Mouse (Mus musculus): ENCODE data around the gene Kcnma1. TPM values are rescaled to one million over a fixed set of nuclear protein-coding genes. Genes with fewer than 3 reads are reported as not detected.

Kcnma1 gene
- polyA plus RNA-seq, 1 experiment = 1.7 TPM

DNA sequence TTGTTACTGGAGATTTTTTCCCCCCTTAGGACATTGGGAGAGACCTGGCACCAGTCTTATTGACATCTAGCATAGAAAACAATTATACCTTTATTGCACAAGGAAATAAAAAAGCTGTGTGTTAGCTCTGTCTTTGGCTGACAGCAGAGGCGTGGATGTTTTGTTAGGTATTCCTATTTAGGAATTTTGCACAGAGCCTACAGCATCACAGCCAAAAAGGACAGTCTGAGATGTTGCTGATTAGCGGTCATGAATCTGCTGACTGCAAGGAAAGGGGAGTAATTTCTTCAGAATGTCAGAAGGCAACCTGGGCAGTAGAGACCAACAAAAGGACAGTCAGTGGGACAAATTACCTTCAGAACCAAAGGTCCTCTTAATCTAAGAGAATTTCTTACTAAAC, 412.2 kb downstream of the Kcnma1 start:
- H3K36me3 ChIP-seq (ENCODE audit: control insufficient read depth, insufficient read depth, low read length) = no peaks in the 10 kb centered on the region
- H3K27me3 ChIP-seq (replicated peaks; ENCODE audit: control insufficient read depth, insufficient read depth, low read length) = no peaks in the 10 kb centered on the region
- WGBS = 73% methylated on average over 2 of the region's 2 CpGs
- no peak overlapping the region for H3K27ac ChIP-seq (ENCODE audit: insufficient read depth, low read depth, low read length)
- no peak for DNase-seq
- TF ChIP-seq POLR2A (IDR thresholded peaks at IDR 0.05; ENCODE audit: low read depth, low read length) = no peak
- no peak for TF ChIP-seq CTCF (conservative IDR thresholded peaks at IDR 0.05; ENCODE audit: insufficient read depth, insufficient read length, low read depth, low read length)
- H3K4me3 ChIP-seq (ENCODE audit: insufficient read depth, low read depth, low read length) = no peak overlapping the region
- no peaks in the 10 kb centered on the region for H3K4me1 ChIP-seq (ENCODE audit: control insufficient read depth, insufficient read depth, low read length)

DNA sequence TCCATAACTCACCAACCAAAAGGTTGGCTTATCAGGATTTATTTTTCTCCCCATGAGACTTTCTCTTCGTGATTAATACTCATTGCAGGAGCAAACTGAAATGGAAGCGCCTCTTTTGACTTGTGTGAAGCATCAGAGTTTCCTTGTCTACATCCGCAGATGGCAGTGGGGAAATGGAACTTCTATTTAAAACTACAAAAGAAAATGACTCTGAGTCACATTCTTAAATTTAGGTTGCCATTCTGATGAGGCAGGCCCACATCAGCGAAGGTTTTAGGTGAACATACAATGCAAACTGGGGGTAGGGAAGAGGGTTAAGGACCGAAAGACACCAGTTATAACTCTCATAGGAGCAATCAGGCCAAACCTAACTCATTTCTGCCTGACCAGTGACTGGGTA, 419.7 kb downstream of the Kcnma1 start:
- Histone ChIP-seq H3K27ac (ENCODE audit: insufficient read depth, low read depth, low read length) (no peak overlapping the region), H3K4me3 (ENCODE audit: insufficient read depth, low read depth, low read length) (no peak overlapping the region), H3K27me3 (replicated peaks; ENCODE audit: control insufficient read depth, insufficient read depth, low read length) (no peaks in the 10 kb centered on the region), H3K4me1 (ENCODE audit: control insufficient read depth, insufficient read depth, low read length) (no peaks in the 10 kb centered on the region), H3K36me3 (ENCODE audit: control insufficient read depth, insufficient read depth, low read length) (no peaks in the 10 kb centered on the region)
- TF ChIP-seq CTCF (conservative IDR thresholded peaks at IDR 0.05; ENCODE audit: insufficient read depth, insufficient read length, low read depth, low read length) (no peak), POLR2A (IDR thresholded peaks at IDR 0.05; ENCODE audit: low read depth, low read length) (no peak)
- WGBS = 84% methylated on average over 5 of the region's 5 CpGs
- no peak for DNase-seq

DNA sequence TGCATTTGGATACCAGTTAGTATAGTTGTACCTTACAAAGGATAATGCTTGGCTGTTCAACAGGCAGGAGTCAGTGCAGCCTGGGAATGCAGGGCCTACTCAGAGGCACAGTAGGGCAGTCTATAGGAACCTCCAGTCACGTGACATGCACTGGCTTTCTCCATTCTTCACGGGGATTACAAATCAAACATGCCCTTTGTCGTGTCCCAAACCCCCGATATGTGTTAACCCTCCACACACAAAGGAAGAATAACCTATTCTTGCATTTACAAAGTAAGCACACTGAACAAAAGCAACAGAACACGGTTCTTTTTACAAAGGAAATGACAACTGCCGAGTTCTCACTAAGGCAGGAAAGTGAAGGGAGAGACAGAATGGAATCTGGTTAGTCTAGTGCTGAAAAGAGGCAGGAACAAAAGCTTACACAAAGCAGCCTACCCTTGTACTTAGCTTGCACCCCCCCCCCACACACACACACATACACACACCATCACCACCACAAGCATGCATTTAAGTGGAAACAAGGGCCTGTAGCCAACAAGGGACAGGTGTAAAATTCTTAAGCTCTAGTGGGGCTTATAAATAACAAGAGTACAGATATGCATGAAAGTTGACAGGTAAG, 421.4 kb downstream of the Kcnma1 start:
- H3K27ac ChIP-seq (ENCODE audit: insufficient read depth, low read depth, low read length) = no peak overlapping the region
- TF ChIP-seq CTCF (conservative IDR thresholded peaks at IDR 0.05; ENCODE audit: insufficient read depth, insufficient read length, low read depth, low read length) = no peak
- H3K27me3 ChIP-seq (replicated peaks; ENCODE audit: control insufficient read depth, insufficient read depth, low read length) = no peaks in the 10 kb centered on the region
- no peaks in the 10 kb centered on the region for H3K36me3 ChIP-seq (ENCODE audit: control insufficient read depth, insufficient read depth, low read length)
- no peak for DNase-seq
- no peaks in the 10 kb centered on the region for H3K4me1 ChIP-seq (ENCODE audit: control insufficient read depth, insufficient read depth, low read length)
- WGBS = 74% methylated on average over 6 of the region's 6 CpGs
- no peak overlapping the region for H3K4me3 ChIP-seq (ENCODE audit: insufficient read depth, low read depth, low read length)

DNA sequence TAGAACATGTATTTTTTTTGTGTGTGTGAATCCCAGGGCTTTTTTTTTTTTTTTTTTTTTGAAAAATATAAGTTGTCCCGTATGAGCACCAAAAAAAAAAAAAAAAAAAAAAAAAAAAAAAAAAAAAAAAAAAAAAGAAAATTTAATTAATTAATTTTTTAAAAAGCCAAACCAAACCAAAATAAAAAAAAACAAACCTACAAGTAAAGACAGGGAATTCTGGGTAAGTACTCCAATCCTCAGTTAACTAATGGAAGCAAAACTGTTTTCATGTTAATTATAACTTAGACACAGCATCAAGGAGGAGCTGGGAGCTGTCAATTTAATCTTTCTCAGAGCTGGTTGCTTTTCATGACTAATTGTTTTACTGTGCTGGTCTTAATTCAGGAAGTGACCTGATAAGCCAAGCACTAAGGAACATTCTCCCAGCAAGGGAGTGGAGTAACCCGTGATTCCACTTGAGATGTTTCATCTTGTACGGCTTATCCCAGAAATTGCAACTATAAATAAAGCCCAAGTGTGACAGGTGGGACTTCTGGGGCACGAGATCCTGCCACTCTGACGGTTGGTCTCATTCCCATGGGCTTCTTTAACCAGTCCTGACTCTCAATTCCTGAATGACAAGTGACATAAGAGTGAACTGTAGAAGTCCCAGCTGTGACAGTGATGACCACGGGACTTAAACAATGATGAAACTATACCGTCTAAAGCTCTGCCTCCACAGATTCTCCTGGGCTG, 424.4 kb downstream of the Kcnma1 start:
- Histone ChIP-seq H3K36me3 (ENCODE audit: control insufficient read depth, insufficient read depth, low read length) (no peaks in the 10 kb centered on the region), H3K27ac (ENCODE audit: insufficient read depth, low read depth, low read length) (no peak overlapping the region), H3K27me3 (replicated peaks; ENCODE audit: control insufficient read depth, insufficient read depth, low read length) (no peaks in the 10 kb centered on the region), H3K4me1 (ENCODE audit: control insufficient read depth, insufficient read depth, low read length) (no peaks in the 10 kb centered on the region), H3K4me3 (ENCODE audit: insufficient read depth, low read depth, low read length) (no peak overlapping the region)
- DNase-seq = no peak
- 56% methylated on average over 7 of the region's 7 CpGs for WGBS
- no peak for TF ChIP-seq CTCF (conservative IDR thresholded peaks at IDR 0.05; ENCODE audit: insufficient read depth, insufficient read length, low read depth, low read length)
- no peak for TF ChIP-seq POLR2A (IDR thresholded peaks at IDR 0.05; ENCODE audit: low read depth, low read length)

DNA sequence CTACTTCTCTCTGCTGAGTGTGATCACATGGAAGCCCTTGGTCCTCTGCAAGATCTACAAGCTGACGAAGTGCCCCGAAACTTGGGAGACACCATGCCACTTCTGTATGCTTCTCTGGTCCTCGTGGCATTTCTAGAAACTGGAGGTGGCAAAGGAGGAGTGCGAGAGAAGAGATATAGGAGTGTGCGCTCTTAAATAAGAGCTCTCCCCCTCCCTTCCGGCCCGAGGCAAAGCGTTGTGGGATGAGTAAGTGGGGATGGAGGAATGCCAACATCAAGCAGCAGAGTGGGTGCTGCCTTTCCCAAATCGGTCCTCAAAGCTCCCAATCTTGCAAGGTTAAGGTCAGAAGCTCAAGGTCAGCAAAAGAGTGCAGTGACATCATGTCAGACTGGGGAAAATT, 426.8 kb downstream of the Kcnma1 start:
- no peak for DNase-seq
- no peak overlapping the region for H3K27ac ChIP-seq (ENCODE audit: insufficient read depth, low read depth, low read length)

DNA sequence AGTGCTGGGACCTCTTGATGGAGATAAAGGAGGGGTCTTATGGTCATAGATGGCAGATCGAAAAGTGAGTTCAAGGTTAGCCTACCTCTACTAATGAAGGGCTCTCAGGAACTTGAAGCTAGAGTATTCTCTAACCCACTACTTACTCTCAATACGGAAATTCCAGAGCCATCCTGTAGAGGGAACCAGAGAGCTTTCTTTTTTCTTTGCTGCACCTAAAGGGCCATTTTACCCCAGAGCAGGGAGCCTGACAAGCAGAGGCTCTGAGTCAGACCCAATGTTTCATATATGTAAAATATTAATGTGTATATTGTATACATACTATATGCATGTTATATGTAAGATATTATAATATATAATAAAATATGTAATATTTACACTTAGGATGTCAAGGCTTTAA, 431.1 kb downstream of the Kcnma1 start:
- H3K36me3 ChIP-seq (ENCODE audit: control insufficient read depth, insufficient read depth, low read length) = no peaks in the 10 kb centered on the region
- peak; percentile 65 for DNase-seq
- 18% methylated on average over 2 of the region's 2 CpGs for WGBS
- H3K4me3 ChIP-seq (ENCODE audit: insufficient read depth, low read depth, low read length) = no peak overlapping the region
- H3K27ac ChIP-seq (ENCODE audit: insufficient read depth, low read depth, low read length) = no peak overlapping the region
- no peaks in the 10 kb centered on the region for H3K4me1 ChIP-seq (ENCODE audit: control insufficient read depth, insufficient read depth, low read length)
- TF ChIP-seq POLR2A (IDR thresholded peaks at IDR 0.05; ENCODE audit: low read depth, low read length) (no peak), CTCF (conservative IDR thresholded peaks at IDR 0.05; ENCODE audit: insufficient read depth, insufficient read length, low read depth, low read length) (peak; percentile 39)
- H3K27me3 ChIP-seq (replicated peaks; ENCODE audit: control insufficient read depth, insufficient read depth, low read length) = no peaks in the 10 kb centered on the region; the same call in 1 of the 2 replicates

More for the DNA sequence above, 426.8 kb downstream of the Kcnma1 start:
- H3K4me1 ChIP-seq (ENCODE audit: control insufficient read depth, insufficient read depth, low read length) = no peaks in the 10 kb centered on the region
- H3K27me3 ChIP-seq (replicated peaks; ENCODE audit: control insufficient read depth, insufficient read depth, low read length) = no peaks in the 10 kb centered on the region
- TF ChIP-seq POLR2A (IDR thresholded peaks at IDR 0.05; ENCODE audit: low read depth, low read length) (no peak), CTCF (conservative IDR thresholded peaks at IDR 0.05; ENCODE audit: insufficient read depth, insufficient read length, low read depth, low read length) (no peak)
- 81% methylated on average over 9 of the region's 9 CpGs for WGBS
- no peaks in the 10 kb centered on the region for H3K36me3 ChIP-seq (ENCODE audit: control insufficient read depth, insufficient read depth, low read length)
- H3K4me3 ChIP-seq (ENCODE audit: insufficient read depth, low read depth, low read length) = no peak overlapping the region

DNA sequence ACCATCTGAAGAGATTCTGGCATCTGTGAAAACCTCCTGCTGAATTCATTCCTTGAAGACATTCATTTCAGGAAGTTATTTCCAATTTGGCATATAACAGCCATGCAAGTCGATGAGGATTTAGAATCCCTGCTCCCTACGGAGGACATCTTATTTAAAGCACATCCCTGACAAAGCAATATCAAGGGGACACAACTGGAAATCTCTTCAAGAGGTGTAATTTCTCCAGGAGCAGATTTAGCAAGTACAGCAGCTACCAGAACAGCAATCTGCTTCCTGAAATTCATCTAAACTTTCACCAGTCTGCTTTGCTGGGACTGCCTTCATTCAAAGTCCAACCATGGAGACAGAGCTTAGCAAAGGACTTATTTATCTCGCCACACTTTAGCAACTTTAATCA, 433.0 kb downstream of the Kcnma1 start:
- DNase-seq = no peak
- H3K36me3 ChIP-seq (ENCODE audit: control insufficient read depth, insufficient read depth, low read length) = no peaks in the 10 kb centered on the region
- H3K4me1 ChIP-seq (ENCODE audit: control insufficient read depth, insufficient read depth, low read length) = no peaks in the 10 kb centered on the region
- H3K27me3 ChIP-seq (replicated peaks; ENCODE audit: control insufficient read depth, insufficient read depth, low read length) = no peaks in the 10 kb centered on the region; the same call in 1 of the 2 replicates
- H3K4me3 ChIP-seq (ENCODE audit: insufficient read depth, low read depth, low read length) = no peak overlapping the region
- TF ChIP-seq POLR2A (IDR thresholded peaks at IDR 0.05; ENCODE audit: low read depth, low read length) = no peak
- TF ChIP-seq CTCF (conservative IDR thresholded peaks at IDR 0.05; ENCODE audit: insufficient read depth, insufficient read length, low read depth, low read length) = no peak
- WGBS = 72% methylated on average over 3 of the region's 3 CpGs
- H3K27ac ChIP-seq (ENCODE audit: insufficient read depth, low read depth, low read length) = no peak overlapping the region
